Mouse (Mus musculus) G1E (cell line): ENCODE measurements around the gene Rnf26. TPM values are rescaled to one million over a fixed set of nuclear protein-coding genes. Genes with fewer than 3 reads are reported as not detected.
A peak's percentile ranks its signal among the peaks of the same experiment; 100 is the strongest.

Experiments used
- ATAC-seq: 2 replicates; pipeline ENCODE4 v1.8.0; 2016; ENCODE audit warnings: mild to moderate bottlenecking; ENCODE audit not compliant: insufficient number of reproducible peaks, poor library complexity, low FRiP score, severe bottlenecking; ENCODE audit errors: extremely low read depth
- DNase-seq: peaks from one replicate; pipeline ENCODE4 v3.0.0; 2012; ENCODE audit warnings: low spot score
- H3K27me3 ChIP-seq: 2 replicates; pipeline ENCODE4 v1.6.1; 2012; ENCODE audit warnings: mild to moderate bottlenecking, low read length, inconsistent platforms; ENCODE audit not compliant: insufficient read depth
- H3K36me3 ChIP-seq: replicated peaks from 2 replicates; pipeline ENCODE3; 2012; ENCODE audit warnings: mild to moderate bottlenecking, inconsistent platforms
- H3K4me1 ChIP-seq: 2 replicates; pipeline ENCODE4 v1.6.1; 2012; ENCODE audit warnings: low read depth, low read length, inconsistent platforms, mixed read lengths; ENCODE audit not compliant: insufficient read depth
- H3K4me3 ChIP-seq: 2 replicates; pipeline ENCODE4 v1.5.1; 2012; ENCODE audit warnings: low read depth, mild to moderate bottlenecking, inconsistent platforms, low read length, moderate library complexity, mixed read lengths
- H3K9me3 ChIP-seq: replicated peaks from 2 replicates; pipeline ENCODE4 v1.6.1; 2012; ENCODE audit warnings: inconsistent platforms
- CTCF ChIP-seq: IDR thresholded peaks from 2 replicates; pipeline ENCODE4 v1.5.1; 2012; ENCODE audit warnings: low read depth, low read length, inconsistent platforms, mixed read lengths
- GATA1 ChIP-seq: IDR thresholded peaks from 2 replicates; pipeline ENCODE4 v1.6.1; 2012; ENCODE audit warnings: borderline replicate concordance, low read length, inconsistent platforms, mixed read lengths
- GATA2 ChIP-seq: IDR thresholded peaks from 2 replicates; pipeline ENCODE4 v1.6.1; 2012; ENCODE audit warnings: low read depth, low read length, inconsistent platforms, borderline replicate concordance
- POLR2AphosphoS5 ChIP-seq: IDR thresholded peaks from 2 replicates; pipeline ENCODE4 v1.6.1; 2012; ENCODE audit warnings: low read depth, low read length, inconsistent platforms; ENCODE audit not compliant: insufficient replicate concordance
- TAL1 ChIP-seq: conservative IDR thresholded peaks from 2 replicates; pipeline ENCODE4 v1.6.1; 2012; ENCODE audit warnings: low read depth, low read length, inconsistent platforms, mixed read lengths
- polyA plus RNA-seq: library from polyadenylated mRNA; stranded (reverse); fragments of >175 nt; gene quantifications from 2 replicates; pipeline ENCODE4 v1.2.3, GENCODE M21; 2012
- total RNA-seq, 2 experiments: library from RNA; stranded (forward) in 1 of 2; stranded (reverse) in 1 of 2; fragments of 200-1000 nt in 1 of 2; fragments of >200 nt in 1 of 2; fragmentation: Nextera tagmentation in 1 of 2; gene quantifications; 2 replicates each; pipeline ENCODE4 v1.2.3; 2014 to 2017

The Rnf26 gene
- total and polyA plus RNA-seq, 3 experiments: 10.5 to 46.9 (median 41.9) TPM

GRCm38 (mm10) chr9:44141951-44142350 is 28.6 kb upstream of the Rnf26 start:
- peaks cover 64% of the 10 kb centered on the region for H3K36me3 ChIP-seq
- H3K27me3 ChIP-seq: peaks cover 9% of the 10 kb centered on the region
- DNase-seq (no peak), ATAC-seq (no peak)
- no peaks in the 10 kb centered on the region for H3K9me3 ChIP-seq
- H3K4me3 ChIP-seq: no peak overlapping the region
- H3K4me1 ChIP-seq: peaks cover 26% of the 10 kb centered on the region
- TF ChIP-seq POLR2AphosphoS5 (no peak), GATA1 (no peak), CTCF (no peak), GATA2 (no peak), TAL1 (no peak)

GRCm38 (mm10) chr9:44137846-44138245 is 24.5 kb upstream of the Rnf26 start:
- DNase-seq (no peak), ATAC-seq (no peak)
- Histone ChIP-seq H3K4me3 (no peak overlapping the region), H3K36me3 (peaks cover 33% of the 10 kb centered on the region), H3K27me3 (peaks cover 50% of the 10 kb centered on the region), H3K4me1 (peaks cover 42% of the 10 kb centered on the region), H3K9me3 (no peaks in the 10 kb centered on the region)
- TF ChIP-seq CTCF: no peak
- TF ChIP-seq GATA1: no peak
- no peak for TF ChIP-seq POLR2AphosphoS5
- TF ChIP-seq GATA2: no peak
- no peak for TF ChIP-seq TAL1

GRCm38 (mm10) chr9:44135731-44136411 is 22.6 kb upstream of the Rnf26 start:
- peaks cover 66% of the 10 kb centered on the region for H3K27me3 ChIP-seq
- no peak for ATAC-seq
- peaks cover 16% of the 10 kb centered on the region for H3K36me3 ChIP-seq
- H3K4me1 ChIP-seq: peaks cover 44% of the 10 kb centered on the region
- no peaks in the 10 kb centered on the region for H3K9me3 ChIP-seq
- peak overlapping the region; percentile 64; the same call in 1 of the 2 replicates for H3K4me3 ChIP-seq
- no peak for TF ChIP-seq POLR2AphosphoS5
- no peak for TF ChIP-seq CTCF
- TF ChIP-seq GATA2: no peak
- no peak for TF ChIP-seq TAL1
- no peak for TF ChIP-seq GATA1
- DNase-seq: peak; percentile 55

DNA sequence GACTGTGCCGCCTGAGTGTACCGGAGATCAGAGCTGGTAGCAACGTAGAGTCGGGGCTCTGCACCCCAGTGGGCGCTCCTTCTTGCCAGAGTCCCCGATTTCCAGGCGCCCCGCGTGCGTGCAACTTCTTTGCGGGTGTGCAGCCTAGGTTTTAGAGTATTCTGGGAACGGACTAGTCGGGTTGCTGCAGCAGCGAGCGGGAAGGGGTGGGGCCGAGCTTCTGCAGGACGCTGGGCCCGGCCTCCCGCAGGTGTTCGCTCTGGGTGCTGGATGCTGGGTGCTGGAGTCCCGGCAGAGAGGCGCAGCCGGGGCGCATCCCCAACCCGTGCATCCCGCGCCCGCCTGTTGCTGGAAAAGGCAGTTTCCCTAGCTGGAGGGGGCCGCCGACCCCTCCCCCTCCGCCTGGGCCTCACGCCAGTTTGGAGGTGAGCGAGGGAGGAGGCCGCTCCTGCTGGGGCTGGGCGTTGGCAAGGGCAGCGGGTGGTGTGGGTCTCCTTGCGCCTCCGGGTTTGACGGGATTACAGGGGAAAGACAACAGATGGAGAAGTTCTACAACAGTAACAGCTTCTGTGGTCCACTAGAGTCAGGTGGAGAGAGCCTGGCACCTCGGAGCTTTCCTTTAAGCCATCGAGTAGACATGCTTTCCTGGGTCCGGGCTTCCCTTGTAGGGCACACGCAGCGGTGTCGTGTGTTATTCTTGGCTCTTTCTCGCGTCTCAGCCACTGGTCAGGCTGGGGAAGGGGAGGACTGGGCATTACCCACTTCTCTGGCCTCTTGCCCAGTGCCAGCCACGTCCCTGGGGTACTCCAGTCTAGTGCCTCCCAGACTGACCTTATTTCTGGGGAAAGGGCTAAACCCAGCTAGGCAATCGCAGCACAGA is 21.8 kb upstream of the Rnf26 start:
- no peak for ATAC-seq
- peak overlapping the region; percentile 64; the same call in 1 of the 2 replicates for H3K4me3 ChIP-seq

DNA sequence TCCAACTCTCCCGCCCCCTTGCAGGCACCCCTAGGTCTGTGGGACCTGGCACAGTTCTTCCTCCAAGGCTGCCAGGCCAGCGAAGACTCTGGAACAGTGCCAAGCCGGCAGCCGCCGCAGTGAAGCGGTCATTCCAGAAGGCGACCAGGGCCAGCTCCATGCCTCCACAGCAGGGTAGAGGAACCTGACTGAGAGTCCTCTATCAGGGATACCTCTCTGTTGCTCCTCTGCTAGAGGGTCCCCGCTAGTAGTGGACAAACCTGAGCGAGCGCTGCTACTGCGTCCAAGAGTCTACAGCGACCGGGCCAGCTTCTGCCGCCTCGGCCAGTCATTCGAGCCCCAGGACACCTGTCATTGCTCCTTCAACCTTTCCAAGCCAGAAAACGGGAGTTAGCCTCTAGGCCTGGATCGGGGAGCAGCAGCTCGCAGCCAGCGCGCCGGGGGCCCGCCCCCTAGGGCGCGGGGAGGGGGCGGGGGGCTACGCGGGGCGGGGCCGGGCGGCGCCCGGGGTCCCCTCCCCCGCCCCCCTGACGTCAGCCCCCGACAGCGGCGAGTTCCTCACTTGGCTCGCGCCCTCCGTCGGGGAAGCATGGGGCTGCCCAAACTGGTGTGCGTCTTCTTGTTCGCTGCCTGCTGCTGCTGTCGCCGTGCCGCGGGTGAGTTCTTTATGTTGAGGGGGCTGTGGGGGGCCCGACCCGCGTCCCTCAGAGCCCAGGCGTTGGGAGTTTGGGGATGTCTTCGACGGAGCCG is 21.0 kb upstream of the Rnf26 start, which contains the start of gene Mcam:
TSS of gene Mcam (plus strand) at position 369 of the 750 bp plus-strand sequence.
- peaks cover 82% of the 10 kb centered on the region for H3K27me3 ChIP-seq
- H3K9me3 ChIP-seq: no peaks in the 10 kb centered on the region
- ATAC-seq: no peak
- no peak for TF ChIP-seq CTCF
- no peak for DNase-seq
- H3K36me3 ChIP-seq: no peaks in the 10 kb centered on the region
- peak within 1 kb of the TSS; percentile 64; the same call in 1 of the 2 replicates for H3K4me3 ChIP-seq
- H3K4me1 ChIP-seq: peaks cover 46% of the 10 kb centered on the region

More for the DNA sequence above, 21.8 kb upstream of the Rnf26 start:
- no peak for TF ChIP-seq POLR2AphosphoS5
- TF ChIP-seq TAL1: no peak
- no peak for TF ChIP-seq GATA2
- no peak for TF ChIP-seq GATA1
- TF ChIP-seq CTCF: no peak
- no peak for DNase-seq
- Histone ChIP-seq H3K36me3 (peaks cover 8% of the 10 kb centered on the region), H3K9me3 (no peaks in the 10 kb centered on the region), H3K27me3 (peaks cover 74% of the 10 kb centered on the region), H3K4me1 (peaks cover 44% of the 10 kb centered on the region)

- peaks cover 90% of the 10 kb centered on the region for H3K27me3 ChIP-seq
- H3K4me3 ChIP-seq: no peak overlapping the region
- no peaks in the 10 kb centered on the region for H3K9me3 ChIP-seq
- H3K4me1 ChIP-seq: peaks cover 42% of the 10 kb centered on the region
- no peak for TF ChIP-seq CTCF
- no peak for TF ChIP-seq GATA2
- TF ChIP-seq TAL1: no peak
- TF ChIP-seq GATA1: no peak
- TF ChIP-seq POLR2AphosphoS5: no peak
- DNase-seq: no peak
- ATAC-seq: no peak
- H3K36me3 ChIP-seq: no peaks in the 10 kb centered on the region
These were observed 20.0 kb upstream of the Rnf26 start for GRCm38 (mm10) chr9:44133287-44133686.
